Mouse (Mus musculus): ENCODE measurements around the gene Il1b. TPM values are rescaled to one million over a fixed set of nuclear protein-coding genes. Genes with fewer than 3 reads are reported as not detected.

Gene Il1b
- polyA plus RNA-seq, 1 experiment, result 4.8 TPM

DNA sequence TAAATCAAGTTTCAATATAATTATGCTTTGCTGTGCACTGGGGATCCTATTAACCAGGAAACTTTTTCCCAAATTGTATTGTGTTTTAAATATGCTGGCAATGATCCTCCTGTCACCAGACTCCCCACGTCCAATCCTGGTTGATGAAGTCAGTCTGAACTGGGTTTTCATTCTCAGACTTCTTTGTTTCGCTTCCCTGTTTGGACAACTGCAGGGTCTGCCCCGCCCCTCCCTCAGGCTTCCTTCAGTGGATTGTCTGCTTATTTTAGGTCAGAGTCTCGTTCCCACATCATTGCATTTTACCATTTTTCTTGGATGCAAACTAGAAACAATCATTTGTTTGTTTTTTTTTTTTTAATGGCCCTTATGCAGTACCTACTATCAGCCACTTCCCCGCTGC lies 9.3 kb upstream of the Il1b start:
- H3K4me1 ChIP-seq, result peaks cover 70% of the 10 kb centered on the region
- peaks cover 37% of the 10 kb centered on the region for H3K36me3 ChIP-seq (replicated peaks; ENCODE audit: low read length)
- no peak for TF ChIP-seq GATA1 (IDR thresholded peaks at IDR 0.05; ENCODE audit: borderline replicate concordance, low read length)
- TF ChIP-seq FLI1 (IDR thresholded peaks at IDR 0.05; ENCODE audit: low read length), result no peak
- H3K4me3 ChIP-seq (replicated peaks), result no peak overlapping the region
- H3K9me3 ChIP-seq, result no peaks in the 10 kb centered on the region
- H3K27me3 ChIP-seq (replicated peaks), result no peaks in the 10 kb centered on the region

- H3K36me3 ChIP-seq (replicated peaks; ENCODE audit: low read length), result peaks cover 53% of the 10 kb centered on the region
- H3K9me3 ChIP-seq, result no peaks in the 10 kb centered on the region
- TF ChIP-seq FLI1 (IDR thresholded peaks at IDR 0.05; ENCODE audit: low read length) (peak; percentile 11; the same call in 1 of the 2 replicates), GATA1 (IDR thresholded peaks at IDR 0.05; ENCODE audit: borderline replicate concordance, low read length) (no peak; the same call in 2 of the 3 replicates)
- peaks cover 85% of the 10 kb centered on the region for H3K4me1 ChIP-seq
- peak overlapping the region; percentile 81 for H3K4me3 ChIP-seq (replicated peaks)
- no peaks in the 10 kb centered on the region for H3K27me3 ChIP-seq (replicated peaks)
Observed at GRCm38 (mm10) chr2:129373307-129373706, 2.4 kb upstream of the Il1b start.

DNA sequence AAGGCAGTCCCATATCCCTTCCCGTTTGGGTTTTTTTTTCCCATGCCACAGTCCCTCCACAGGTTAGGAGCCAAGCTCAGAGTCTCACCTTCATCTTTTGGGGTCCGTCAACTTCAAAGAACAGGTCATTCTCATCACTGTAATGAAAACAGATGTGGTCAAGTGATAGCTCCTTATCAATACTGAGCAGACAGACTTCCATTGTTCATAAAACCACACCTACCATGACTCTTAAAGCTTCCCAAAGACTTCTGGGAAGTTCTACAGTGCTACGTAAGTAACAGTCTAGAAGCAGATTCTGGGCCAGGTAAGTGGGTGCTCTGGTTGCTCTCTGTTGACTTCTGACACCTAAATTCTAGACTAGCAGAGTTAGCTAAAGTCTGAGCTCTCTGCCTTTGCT lies 1.3 kb downstream of the Il1b start:
- H3K4me1 ChIP-seq, result peaks cover 100% of the 10 kb centered on the region
- H3K4me3 ChIP-seq (replicated peaks), result peak overlapping the region; percentile 84
- H3K36me3 ChIP-seq (replicated peaks; ENCODE audit: low read length), result peaks cover 60% of the 10 kb centered on the region
- H3K9me3 ChIP-seq, result no peaks in the 10 kb centered on the region
- H3K27me3 ChIP-seq (replicated peaks), result no peaks in the 10 kb centered on the region
- TF ChIP-seq GATA1 (IDR thresholded peaks at IDR 0.05; ENCODE audit: borderline replicate concordance, low read length) (no peak), FLI1 (IDR thresholded peaks at IDR 0.05; ENCODE audit: low read length) (no peak)

GRCm38 (mm10) chr2:129368795-129369194 lies 2.1 kb downstream of the Il1b start:
- Histone ChIP-seq H3K36me3 (replicated peaks; ENCODE audit: low read length) (peaks cover 60% of the 10 kb centered on the region), H3K27me3 (replicated peaks) (no peaks in the 10 kb centered on the region), H3K4me3 (replicated peaks) (peak overlapping the region; percentile 77), H3K4me1 (peaks cover 100% of the 10 kb centered on the region), H3K9me3 (no peaks in the 10 kb centered on the region)
- no peak for TF ChIP-seq FLI1 (IDR thresholded peaks at IDR 0.05; ENCODE audit: low read length)
- no peak for TF ChIP-seq GATA1 (IDR thresholded peaks at IDR 0.05; ENCODE audit: borderline replicate concordance, low read length)

DNA sequence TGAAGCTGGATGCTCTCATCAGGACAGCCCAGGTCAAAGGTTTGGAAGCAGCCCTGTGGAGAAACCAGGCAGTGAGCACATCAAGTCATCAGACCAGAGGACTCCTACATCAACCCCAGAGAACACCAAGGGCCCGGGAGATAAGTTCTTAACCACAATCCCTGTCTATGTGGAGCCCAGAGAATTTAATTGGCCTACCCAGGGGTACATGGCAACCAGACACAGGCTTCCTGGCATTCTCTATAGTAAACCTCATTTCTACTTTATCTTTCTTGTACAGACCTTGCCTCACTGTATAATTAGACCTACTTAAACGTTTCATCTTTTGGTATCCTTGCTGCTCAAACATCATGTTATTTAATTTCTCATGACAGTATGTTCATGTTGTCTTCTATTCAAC lies 2.8 kb downstream of the Il1b start:
- H3K4me3 ChIP-seq (replicated peaks), result peak overlapping the region; percentile 76
- H3K27me3 ChIP-seq (replicated peaks), result no peaks in the 10 kb centered on the region
- TF ChIP-seq GATA1 (IDR thresholded peaks at IDR 0.05; ENCODE audit: borderline replicate concordance, low read length) (peak; percentile 76; the same call in 2 of the 3 replicates), FLI1 (IDR thresholded peaks at IDR 0.05; ENCODE audit: low read length) (no peak)
- H3K36me3 ChIP-seq (replicated peaks; ENCODE audit: low read length), result peaks cover 58% of the 10 kb centered on the region
- peaks cover 100% of the 10 kb centered on the region for H3K4me1 ChIP-seq
- H3K9me3 ChIP-seq, result no peaks in the 10 kb centered on the region

DNA sequence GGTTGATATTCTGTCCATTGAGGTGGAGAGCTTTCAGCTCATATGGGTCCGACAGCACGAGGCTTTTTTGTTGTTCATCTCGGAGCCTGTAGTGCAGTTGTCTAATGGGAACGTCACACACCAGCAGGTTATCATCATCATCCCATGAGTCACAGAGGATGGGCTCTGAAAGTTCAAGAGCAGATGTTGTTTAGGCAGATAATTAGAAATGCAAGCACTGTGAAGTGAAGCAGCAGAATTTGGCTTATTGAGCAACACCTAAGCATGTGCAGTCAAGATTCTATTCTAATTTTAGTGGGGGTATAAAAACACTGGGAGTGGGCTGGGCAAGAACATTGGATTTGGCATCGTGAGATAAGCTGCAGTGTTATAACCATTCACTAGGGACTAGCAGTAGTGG lies 3.7 kb downstream of the Il1b start:
- H3K27me3 ChIP-seq (replicated peaks), result no peaks in the 10 kb centered on the region

DNA sequence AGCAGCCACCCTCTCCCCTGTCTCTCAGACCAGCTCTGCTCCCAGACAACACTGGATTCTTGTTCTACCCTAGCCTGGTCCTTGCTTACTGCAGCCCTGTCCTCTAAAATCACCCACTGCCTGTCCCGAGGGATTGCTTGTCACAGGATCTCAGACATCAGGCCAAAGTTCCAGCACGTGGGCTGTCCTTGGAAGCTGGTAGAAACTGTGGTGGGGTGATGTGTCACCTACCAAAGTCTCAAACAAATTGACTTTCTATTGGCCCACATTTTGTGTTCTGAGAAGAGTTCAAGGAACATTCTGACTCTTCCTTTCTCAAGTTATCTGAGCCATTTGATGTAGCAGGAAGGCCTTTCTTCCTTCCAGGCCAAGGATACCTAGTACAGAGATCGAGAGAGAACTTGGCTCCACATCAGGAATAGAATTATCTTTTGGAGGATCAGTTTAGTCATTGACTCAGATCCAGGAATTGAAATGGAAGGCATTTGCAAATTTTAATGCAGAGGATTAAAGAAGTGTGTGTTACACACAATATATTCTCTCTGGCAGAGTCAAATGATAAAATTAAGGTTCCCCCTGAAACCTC lies 9.9 kb downstream of the Il1b start:
- H3K4me1 ChIP-seq, result peaks cover 64% of the 10 kb centered on the region
- no peaks in the 10 kb centered on the region; the same call in 1 of the 2 replicates for H3K9me3 ChIP-seq
- H3K36me3 ChIP-seq (replicated peaks; ENCODE audit: low read length), result peaks cover 41% of the 10 kb centered on the region
- H3K4me3 ChIP-seq (replicated peaks), result no peak overlapping the region
- H3K27me3 ChIP-seq (replicated peaks), result no peaks in the 10 kb centered on the region
- no peak for TF ChIP-seq FLI1 (IDR thresholded peaks at IDR 0.05; ENCODE audit: low read length)
- TF ChIP-seq GATA1 (IDR thresholded peaks at IDR 0.05; ENCODE audit: borderline replicate concordance, low read length), result no peak

More for the DNA sequence above, 3.7 kb downstream of the Il1b start:
- peaks cover 54% of the 10 kb centered on the region for H3K36me3 ChIP-seq (replicated peaks; ENCODE audit: low read length)
- TF ChIP-seq GATA1 (IDR thresholded peaks at IDR 0.05; ENCODE audit: borderline replicate concordance, low read length), result no peak
- no peak for TF ChIP-seq FLI1 (IDR thresholded peaks at IDR 0.05; ENCODE audit: low read length)
- H3K4me1 ChIP-seq, result peaks cover 93% of the 10 kb centered on the region
- H3K9me3 ChIP-seq, result no peaks in the 10 kb centered on the region
- peak overlapping the region; percentile 59 for H3K4me3 ChIP-seq (replicated peaks)

- TF ChIP-seq GATA1 (IDR thresholded peaks at IDR 0.05; ENCODE audit: borderline replicate concordance, low read length) (no peak), FLI1 (IDR thresholded peaks at IDR 0.05; ENCODE audit: low read length) (no peak)
- H3K4me3 ChIP-seq (replicated peaks), result peak overlapping the region; percentile 23
- no peaks in the 10 kb centered on the region; the same call in 1 of the 2 replicates for H3K9me3 ChIP-seq
- H3K36me3 ChIP-seq (replicated peaks; ENCODE audit: low read length), result peaks cover 32% of the 10 kb centered on the region
- peaks cover 56% of the 10 kb centered on the region for H3K4me1 ChIP-seq
- H3K27me3 ChIP-seq (replicated peaks), result no peaks in the 10 kb centered on the region
Observed at GRCm38 (mm10) chr2:129360197-129360596, 10.7 kb downstream of the Il1b start.

DNA sequence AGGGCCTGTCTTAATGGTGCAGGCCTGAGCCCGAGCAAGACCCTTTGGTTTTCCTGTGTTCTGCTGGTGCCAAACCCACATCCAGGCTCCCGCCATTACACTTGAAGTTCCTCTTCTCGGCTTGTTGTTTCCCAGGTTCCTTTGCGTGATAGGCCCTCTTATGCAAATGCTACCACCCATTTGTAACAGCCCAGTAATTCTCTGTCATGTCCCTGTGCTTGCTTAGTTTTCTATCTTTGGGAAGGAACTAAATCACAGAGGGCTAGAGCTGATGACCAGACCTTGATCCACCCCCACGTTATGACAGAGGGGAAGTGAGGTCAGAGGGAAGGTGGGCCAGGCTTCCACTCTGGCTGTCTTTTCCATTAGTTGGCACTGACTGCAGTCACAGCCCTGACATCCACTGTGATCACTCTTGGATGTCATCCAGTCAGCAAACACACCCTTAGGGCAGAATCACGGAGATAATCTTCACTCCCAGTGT lies 32.8 kb downstream of the Il1b start:
- Histone ChIP-seq H3K36me3 (replicated peaks; ENCODE audit: low read length) (peaks cover 25% of the 10 kb centered on the region), H3K9me3 (peaks cover 12% of the 10 kb centered on the region), H3K27me3 (replicated peaks) (no peaks in the 10 kb centered on the region), H3K4me1 (peaks cover 60% of the 10 kb centered on the region), H3K4me3 (replicated peaks) (peak overlapping the region; percentile 9)
- no peak for TF ChIP-seq FLI1 (IDR thresholded peaks at IDR 0.05; ENCODE audit: low read length)
- TF ChIP-seq GATA1 (IDR thresholded peaks at IDR 0.05; ENCODE audit: borderline replicate concordance, low read length), result no peak

GRCm38 (mm10) chr2:129333471-129333870 lies 37.5 kb downstream of the Il1b start:
- TF ChIP-seq FLI1 (IDR thresholded peaks at IDR 0.05; ENCODE audit: low read length) (no peak), GATA1 (IDR thresholded peaks at IDR 0.05; ENCODE audit: borderline replicate concordance, low read length) (no peak)
- Histone ChIP-seq H3K4me1 (peaks cover 86% of the 10 kb centered on the region), H3K36me3 (replicated peaks; ENCODE audit: low read length) (peaks cover 8% of the 10 kb centered on the region), H3K9me3 (no peaks in the 10 kb centered on the region), H3K4me3 (replicated peaks) (no peak overlapping the region), H3K27me3 (replicated peaks) (no peaks in the 10 kb centered on the region)
